ENCODE assay signal across 11 mouse cellular contexts in genomic region chr5:95973806-95974205, GRCm38 (mm10). TPM values are rescaled to one million over a fixed set of nuclear protein-coding genes. Genes with fewer than 3 reads are reported as not detected.
A peak's percentile ranks its signal among the peaks of the same experiment; 100 is the strongest.
DNase-seq lines count a peak whose midpoint lies in the region; ATAC-seq lines count a peak whose summit lies in the region.
"Not testable (repeated sequence)": the region's sequence is repeated elsewhere in the genome, so short reads cannot be mapped to it uniquely, and the experiment has no call there.
"Had no signal": no experiment of that assay in that cellular context is flagged by ENCODE, and none has a peak within 500 bp of the region (broad histone marks: within the 10 kb centered on the region; RNA-seq: fewer than 3 reads in every experiment).

No protein-coding gene starts in this region.

- not testable (repeated sequence) for H3K9me3 ChIP-seq in embryonic facial prominence, embryonic 11.5 days (replicated peaks; ENCODE audit: control insufficient read depth, low read length); forebrain, embryonic 14.5 days (replicated peaks; ENCODE audit: control insufficient read depth, low read length); heart, embryonic 14.5 days (ENCODE audit: control insufficient read depth, low read length); hindbrain, embryonic 15.5 days; kidney, embryonic 16.5 days (ENCODE audit: low read length); liver, embryonic 15.5 days (replicated peaks); midbrain, embryonic 14.5 days (ENCODE audit: control insufficient read depth, low read length); stomach, embryonic 15.5 days

- not testable (repeated sequence) for ATAC-seq in embryonic facial prominence, embryonic 11.5 days (replicated peaks; ENCODE audit: insufficient number of reproducible peaks, low FRiP score, low TSS enrichment, low read depth); forebrain, embryonic 14.5 days; heart, embryonic 14.5 days (ENCODE audit: insufficient number of reproducible peaks, insufficient read depth, low FRiP score, low read depth); hindbrain, embryonic 15.5 days (ENCODE audit: low FRiP score, low read depth); kidney, embryonic 16.5 days (ENCODE audit: low FRiP score, low TSS enrichment); liver, embryonic 15.5 days (ENCODE audit: insufficient read depth); midbrain, embryonic 14.5 days (ENCODE audit: low FRiP score, low TSS enrichment); stomach, embryonic 15.5 days (ENCODE audit: insufficient read depth, low FRiP score, low read depth)

- not testable (repeated sequence) for H3K36me3 ChIP-seq in embryonic facial prominence, embryonic 11.5 days (replicated peaks; ENCODE audit: control insufficient read depth, insufficient read depth, low read depth, low read length); forebrain, embryonic 14.5 days (ENCODE audit: control insufficient read depth, insufficient read depth, low read length); heart, embryonic 14.5 days (ENCODE audit: control insufficient read depth, insufficient read depth, low read length); hindbrain, embryonic 15.5 days; kidney, embryonic 16.5 days (ENCODE audit: insufficient read depth, low read length); liver, embryonic 15.5 days (replicated peaks); midbrain, embryonic 14.5 days (ENCODE audit: control insufficient read depth, insufficient read depth, low read length); stomach, embryonic 15.5 days

- 17% methylated on average over 34 of the region's 34 CpGs for WGBS in embryonic facial prominence, embryonic 11.5 days
- 41% methylated on average over 34 of the region's 34 CpGs for WGBS in forebrain, embryonic 14.5 days
- 27% methylated on average over 32 of the region's 34 CpGs for WGBS in heart, embryonic 14.5 days
- 45% methylated on average over 34 of the region's 34 CpGs for WGBS in hindbrain, embryonic 15.5 days
- WGBS in kidney, embryonic 16.5 days: 40% methylated on average over 30 of the region's 34 CpGs
- 40% methylated on average over 34 of the region's 34 CpGs for WGBS in liver, embryonic 15.5 days (ENCODE audit: insufficient replicate concordance)
- WGBS in midbrain, embryonic 14.5 days: 43% methylated on average over 34 of the region's 34 CpGs
- 39% methylated on average over 34 of the region's 34 CpGs for WGBS in stomach, embryonic 15.5 days

- not testable (repeated sequence) for H3K9ac ChIP-seq in embryonic facial prominence, embryonic 11.5 days (replicated peaks; ENCODE audit: low read length); forebrain, embryonic 14.5 days (ENCODE audit: low read length); heart, embryonic 14.5 days (ENCODE audit: low read length); hindbrain, embryonic 15.5 days; kidney, embryonic 16.5 days (replicated peaks; ENCODE audit: low read length); liver, embryonic 15.5 days; midbrain, embryonic 14.5 days (replicated peaks; ENCODE audit: low read length); stomach, embryonic 15.5 days

- H3K4me1 ChIP-seq in embryonic facial prominence, embryonic 11.5 days (ENCODE audit: control insufficient read depth, insufficient read depth, low read length); forebrain, embryonic 14.5 days (ENCODE audit: control insufficient read depth, insufficient read depth, low read length); heart, embryonic 14.5 days (ENCODE audit: control insufficient read depth in 2 of 2, insufficient read depth in 2 of 2, low read length in 2 of 2); hindbrain, embryonic 15.5 days (replicated peaks); kidney, embryonic 16.5 days (ENCODE audit: insufficient read depth, low read length); liver, embryonic 15.5 days (replicated peaks); midbrain, embryonic 14.5 days (ENCODE audit: control insufficient read depth, insufficient read depth, low read length); stomach, embryonic 15.5 days: not testable (repeated sequence)

- peak overlapping the region; percentile 29; the same call in 1 of the 2 replicates for H3K4me2 ChIP-seq in embryonic facial prominence, embryonic 11.5 days (ENCODE audit: low read depth, low read length)
- 0 out of 2 replicates have a peak overlapping the region, but pooled peaks have one; percentile 24 for H3K4me2 ChIP-seq in forebrain, embryonic 14.5 days (ENCODE audit: low read length)
- peak overlapping the region; percentile 59 for H3K4me2 ChIP-seq in heart, embryonic 14.5 days (ENCODE audit: low read length)
- H3K4me2 ChIP-seq in hindbrain, embryonic 15.5 days: peak overlapping the region; percentile 49
- H3K4me2 ChIP-seq in kidney, embryonic 16.5 days (replicated peaks; ENCODE audit: low read depth, low read length): peak overlapping the region; percentile 44
- peak overlapping the region; percentile 27; the same call in 1 of the 2 replicates for H3K4me2 ChIP-seq in liver, embryonic 15.5 days
- peak overlapping the region; percentile 41 for H3K4me2 ChIP-seq in midbrain, embryonic 14.5 days (ENCODE audit: low read length)
- H3K4me2 ChIP-seq in stomach, embryonic 15.5 days: peak overlapping the region; percentile 44

- DNase-seq in embryonic facial prominence, embryonic 11.5 days (ENCODE audit: low spot score); forebrain, embryonic 14.5 days (ENCODE audit: low spot score); midbrain, embryonic 14.5 days: not testable (repeated sequence)

- H3K4me3 ChIP-seq in embryonic facial prominence, embryonic 11.5 days (ENCODE audit: low read depth, low read length); forebrain, embryonic 14.5 days (ENCODE audit: low read depth, low read length); heart, embryonic 14.5 days (ENCODE audit: control insufficient read depth in 1 of 2, insufficient read depth in 1 of 2, low read depth in 1 of 2, low read length in 2 of 2); liver, embryonic 15.5 days (replicated peaks); midbrain, embryonic 14.5 days (replicated peaks; ENCODE audit: low read depth, low read length); stomach, embryonic 15.5 days (replicated peaks): not testable (repeated sequence)
- peak overlapping the region; percentile 18 for H3K4me3 ChIP-seq in hindbrain, embryonic 15.5 days
- peak overlapping the region; percentile 22 for H3K4me3 ChIP-seq in kidney, embryonic 16.5 days (ENCODE audit: low read length)

- not testable (repeated sequence) for H3K27me3 ChIP-seq in embryonic facial prominence, embryonic 11.5 days (ENCODE audit: control insufficient read depth, insufficient read depth, low read length); forebrain, embryonic 14.5 days (replicated peaks; ENCODE audit: control insufficient read depth, insufficient read depth, low read length); heart, embryonic 14.5 days (ENCODE audit: control insufficient read depth, insufficient read depth, low read length); hindbrain, embryonic 15.5 days; kidney, embryonic 16.5 days (ENCODE audit: insufficient read depth, low read length); liver, embryonic 15.5 days; midbrain, embryonic 14.5 days (ENCODE audit: control insufficient read depth, insufficient read depth, low read length); stomach, embryonic 15.5 days (replicated peaks)

- not testable (repeated sequence) for H3K27ac ChIP-seq in embryonic facial prominence, embryonic 11.5 days (replicated peaks; ENCODE audit: low read depth, low read length); forebrain, embryonic 14.5 days (ENCODE audit: low read depth, low read length); heart, embryonic 14.5 days (replicated peaks in 1 of 2; ENCODE audit: control insufficient read depth in 1 of 2, insufficient read depth in 1 of 2, low read depth in 2 of 2, low read length in 2 of 2); hindbrain, embryonic 15.5 days (replicated peaks); kidney, embryonic 16.5 days (ENCODE audit: low read length); liver, embryonic 15.5 days (replicated peaks); midbrain, embryonic 14.5 days (replicated peaks; ENCODE audit: low read depth, low read length); stomach, embryonic 15.5 days

RNA-seq across cellular contexts. Expression of gene Cxcl13, which starts 17.1 kb away (rescaled TPM):
- 2.3 and 2.9 TPM in 2 replicates for polyA plus RNA-seq in embryonic facial prominence, embryonic 11.5 days (2014; fragmentation: Nextera tagmentation; extraction: Ambion mirVana)
- polyA plus RNA-seq in forebrain, embryonic 14.5 days (2014; fragmentation: Nextera tagmentation; extraction: Ambion mirVana): not detected in 2 replicates
- polyA plus RNA-seq in heart, embryonic 14.5 days (2014; fragmentation: Nextera tagmentation; extraction: Ambion mirVana): 0.18 and 1.9 TPM in 2 replicates
- polyA plus RNA-seq in hindbrain, embryonic 15.5 days (2015; fragmentation: Nextera tagmentation; extraction: Ambion mirVana): 0.30 and 0.37 TPM in 2 replicates
- polyA plus RNA-seq in kidney, embryonic 16.5 days (2015; fragmentation: Nextera tagmentation; extraction: Ambion mirVana): 6.5 and 6.6 TPM in 2 replicates
- polyA plus RNA-seq in liver, embryonic 15.5 days (2015; fragmentation: Nextera tagmentation; extraction: Ambion mirVana): 0.16 and 0.24 TPM in 2 replicates
- polyA plus RNA-seq in midbrain, embryonic 14.5 days (2014; fragmentation: Nextera tagmentation; extraction: Ambion mirVana): 0.32 TPM in 1 of 2 replicates, not detected in the other
- polyA plus RNA-seq in stomach, embryonic 15.5 days (2015; fragmentation: Nextera tagmentation; extraction: Ambion mirVana): 29.7 and 31.9 TPM in 2 replicates
- polyA plus RNA-seq: adrenal gland, adult 2 months; C2C12; G1E had no signal
